Mouse (Mus musculus) telencephalon, adult 2 months (tissue): ENCODE results near the gene Galnt17.

ENCODE experiments used
- DNase-seq: peaks from one replicate; pipeline ENCODE4 v3.0.0-alpha.2; 2011; ENCODE audit warnings: low read depth, low spot score

Galnt17 gene

DNA sequence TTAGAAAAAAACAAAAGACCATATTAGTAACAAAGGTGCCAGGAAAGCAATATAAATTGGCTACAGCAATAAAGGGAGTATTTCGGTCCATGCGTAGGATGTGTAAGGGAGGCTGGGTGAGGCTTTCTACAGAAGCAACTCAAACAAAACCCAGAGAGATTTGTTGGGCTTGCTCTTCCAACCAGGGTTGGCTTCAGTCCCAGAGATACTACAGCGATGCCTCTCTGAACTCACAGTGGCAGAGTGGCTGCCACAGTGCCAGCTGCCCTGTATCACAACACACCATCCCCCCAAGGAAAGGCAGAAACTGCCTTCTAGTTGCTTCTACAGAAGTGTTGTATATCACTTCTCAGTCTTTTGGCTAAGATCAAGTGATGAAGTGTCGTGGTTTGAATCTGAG, 66.6 kb downstream of the Galnt17 start:
- DNase-seq: peak; percentile 66

GRCm38 (mm10) chr5:131239813-131240212, 68.5 kb downstream of the Galnt17 start:
- no peak for DNase-seq

GRCm38 (mm10) chr5:131236906-131237305, 71.4 kb downstream of the Galnt17 start:
- DNase-seq: no peak

DNA sequence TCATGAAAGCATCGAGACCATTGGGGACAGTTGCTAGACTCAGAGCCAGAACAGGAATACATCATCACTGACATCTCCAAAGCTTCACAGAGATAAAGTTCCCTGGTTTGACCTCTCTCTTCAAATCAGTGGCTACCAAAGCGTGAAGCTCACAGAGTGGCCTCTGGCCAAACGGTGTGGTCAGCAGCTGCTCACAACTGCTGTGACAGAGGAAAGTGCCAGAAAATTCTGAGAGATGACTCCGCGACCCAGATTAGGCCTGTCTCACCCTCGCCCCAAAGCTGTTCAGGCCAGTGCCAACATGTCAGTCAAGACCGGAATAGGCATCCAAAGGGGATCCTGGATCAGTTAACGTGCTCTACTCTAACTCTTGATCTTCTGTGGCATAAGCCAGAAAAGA, 74.5 kb downstream of the Galnt17 start:
- DNase-seq: no peak

DNA sequence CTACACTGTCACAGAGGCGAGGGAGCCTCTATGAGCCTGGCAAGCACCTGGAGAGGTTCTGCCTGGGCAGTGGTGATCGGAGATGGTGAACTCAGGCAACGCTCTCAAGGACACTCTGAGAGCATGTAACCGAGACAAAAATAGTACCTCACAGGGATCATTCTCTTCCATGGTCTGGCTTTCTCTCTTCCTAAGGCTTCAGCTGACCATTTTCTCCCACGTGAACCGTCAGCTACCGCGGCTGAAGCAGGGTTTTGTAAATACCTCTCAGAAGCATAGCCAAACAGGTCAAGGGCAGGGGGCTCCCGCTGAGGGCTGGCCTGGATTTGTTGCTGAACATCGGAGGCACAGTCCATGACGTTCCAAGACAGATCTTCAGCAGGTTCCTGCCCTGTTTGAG, 77.2 kb downstream of the Galnt17 start:
- no peak for DNase-seq

DNA sequence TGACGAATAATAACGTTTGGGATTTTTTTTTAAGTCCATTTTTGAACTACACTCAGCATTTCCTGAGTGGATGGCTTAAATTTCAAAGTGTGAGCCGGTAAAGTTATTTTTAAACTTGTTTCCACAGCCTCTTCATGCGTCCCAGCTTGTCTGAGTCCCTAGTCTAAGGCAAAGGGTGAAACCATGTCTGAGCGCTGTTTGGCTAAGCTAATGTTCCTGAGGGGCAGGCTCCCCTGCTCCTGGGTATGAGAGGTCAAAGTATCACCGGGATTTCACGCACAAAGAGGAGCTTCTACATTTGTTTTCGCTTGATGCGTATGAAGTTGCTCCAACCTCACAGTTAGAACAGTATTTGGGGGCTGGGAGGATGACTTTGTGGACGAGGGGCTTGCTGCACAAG, 78.6 kb downstream of the Galnt17 start:
- no peak for DNase-seq

GRCm38 (mm10) chr5:131223416-131223815, 84.9 kb downstream of the Galnt17 start:
- no peak for DNase-seq

DNA sequence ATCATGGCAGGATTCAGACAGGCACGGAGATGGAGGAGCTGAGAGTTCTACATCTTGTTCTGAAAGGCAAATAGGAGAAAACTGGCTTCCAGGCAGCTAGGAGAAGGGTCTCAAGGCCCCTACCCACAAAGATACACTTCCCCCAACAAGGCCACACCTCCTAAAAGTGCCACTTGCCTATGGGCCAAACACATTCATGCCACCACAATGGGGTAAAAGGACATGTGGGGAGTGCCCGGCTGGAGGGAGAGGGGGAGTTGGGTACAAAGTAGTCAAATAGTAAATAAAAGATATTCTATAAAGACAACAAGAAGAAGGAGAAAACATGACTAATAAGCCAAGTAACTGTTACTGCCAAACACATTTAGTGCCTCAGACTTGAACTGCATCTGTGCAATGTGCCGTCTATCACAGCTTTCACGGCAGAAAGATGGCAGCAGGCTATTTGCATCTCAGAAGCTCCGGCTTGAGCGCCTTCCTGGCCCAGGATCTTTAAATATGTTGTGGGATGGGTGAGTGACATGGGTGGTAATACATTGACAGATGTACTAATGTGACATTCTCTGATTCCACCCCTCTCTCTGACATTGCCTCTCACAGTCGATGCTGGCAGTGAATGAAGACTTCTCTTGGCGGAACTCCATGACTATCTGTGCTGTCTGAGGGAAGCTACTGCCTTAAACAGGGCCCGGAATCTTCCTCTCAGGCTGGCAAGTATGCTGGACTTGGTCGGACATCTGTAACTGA, 85.6 kb downstream of the Galnt17 start:
- no peak for DNase-seq

GRCm38 (mm10) chr5:131218221-131218620, 90.1 kb downstream of the Galnt17 start:
- DNase-seq: no peak

DNA sequence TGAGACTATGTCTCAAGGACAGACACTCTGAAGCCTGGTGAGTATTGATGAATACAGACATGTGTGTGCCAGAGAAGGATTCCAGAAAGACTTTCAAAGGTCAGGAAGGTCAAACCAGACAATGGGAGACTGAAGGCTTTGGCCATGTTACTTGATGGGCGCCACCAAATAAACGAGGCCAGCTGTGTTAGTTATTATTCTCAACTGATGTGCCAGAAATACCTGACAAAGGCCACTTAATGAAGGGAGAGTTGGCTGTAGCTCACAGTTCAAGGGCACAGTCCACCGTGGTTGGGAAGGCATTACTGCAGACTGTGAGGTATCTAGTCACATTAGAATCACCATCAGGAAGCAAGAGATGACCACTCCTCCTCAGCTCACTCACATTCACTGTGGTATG, 96.7 kb downstream of the Galnt17 start:
- no peak for DNase-seq

- DNase-seq: no peak
Observed at GRCm38 (mm10) chr5:131201146-131201545, 107.2 kb downstream of the Galnt17 start.

- no peak for DNase-seq
Observed at GRCm38 (mm10) chr5:131192311-131192710, 116.0 kb downstream of the Galnt17 start.

DNA sequence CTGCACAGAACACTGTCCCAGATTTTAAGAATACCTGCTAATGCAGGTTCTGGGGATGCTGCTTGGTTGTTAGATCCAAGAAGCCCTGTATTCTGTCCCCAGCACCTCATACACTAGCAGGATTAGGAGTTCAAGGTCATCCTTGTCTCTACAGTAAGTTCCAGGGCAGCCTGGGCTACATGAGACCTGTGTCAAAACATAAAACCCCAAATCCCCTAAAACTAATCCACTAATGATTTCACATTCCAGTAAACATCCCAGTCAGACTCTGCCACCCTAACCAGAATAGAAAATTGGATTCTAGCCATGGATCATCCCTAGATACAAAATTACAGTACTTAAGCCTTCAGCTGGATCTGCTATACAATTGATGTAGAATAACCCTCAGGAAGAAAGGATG, 123.7 kb downstream of the Galnt17 start:
- DNase-seq: no peak

DNA sequence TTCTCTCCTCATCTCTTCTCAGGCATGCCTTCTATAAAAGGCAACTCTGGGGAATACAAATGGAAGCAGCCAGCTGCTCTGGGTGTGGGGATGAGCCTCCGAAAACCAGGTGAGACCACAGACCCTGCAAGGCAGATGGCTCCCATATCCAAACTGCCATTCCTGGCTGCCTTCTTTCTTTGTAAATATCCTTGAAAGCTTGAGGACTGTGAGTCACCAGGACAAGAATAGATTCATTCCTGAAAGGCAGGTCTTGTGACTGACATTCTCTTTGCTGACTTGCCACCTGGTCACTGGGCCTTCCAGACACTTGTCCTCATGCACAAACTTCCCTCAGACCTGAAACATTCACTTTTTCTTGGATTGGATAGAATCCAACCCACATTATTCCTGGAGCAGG, 127.1 kb downstream of the Galnt17 start:
- peak; percentile 74 for DNase-seq

GRCm38 (mm10) chr5:131180756-131181155, 127.5 kb downstream of the Galnt17 start:
- DNase-seq: no peak

- DNase-seq: no peak
Observed at GRCm38 (mm10) chr5:131177851-131178250, 130.4 kb downstream of the Galnt17 start.

GRCm38 (mm10) chr5:131177168-131177567, 131.1 kb downstream of the Galnt17 start:
- DNase-seq: no peak

DNA sequence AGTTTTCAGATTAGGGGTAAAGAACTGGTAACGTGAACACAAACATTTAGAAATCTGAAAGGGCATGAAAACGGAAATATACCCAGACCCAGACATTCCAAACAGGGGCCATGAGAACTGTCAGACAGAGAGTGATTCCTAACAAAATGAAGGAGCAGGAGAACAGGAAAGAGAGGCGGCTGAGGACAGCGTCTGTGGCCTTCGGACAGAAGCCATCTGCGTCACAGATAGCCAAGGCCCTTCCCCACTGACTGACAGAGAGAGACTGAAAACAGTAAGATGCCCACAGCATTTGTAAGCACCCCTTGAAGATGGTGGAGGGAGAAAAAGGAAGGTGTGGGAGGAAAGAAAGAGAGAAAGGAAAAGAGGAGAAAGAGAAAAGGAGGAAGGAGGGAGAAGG, 139.1 kb downstream of the Galnt17 start:
- DNase-seq: no peak

GRCm38 (mm10) chr5:131167366-131167765, 140.9 kb downstream of the Galnt17 start:
- DNase-seq: no peak

DNA sequence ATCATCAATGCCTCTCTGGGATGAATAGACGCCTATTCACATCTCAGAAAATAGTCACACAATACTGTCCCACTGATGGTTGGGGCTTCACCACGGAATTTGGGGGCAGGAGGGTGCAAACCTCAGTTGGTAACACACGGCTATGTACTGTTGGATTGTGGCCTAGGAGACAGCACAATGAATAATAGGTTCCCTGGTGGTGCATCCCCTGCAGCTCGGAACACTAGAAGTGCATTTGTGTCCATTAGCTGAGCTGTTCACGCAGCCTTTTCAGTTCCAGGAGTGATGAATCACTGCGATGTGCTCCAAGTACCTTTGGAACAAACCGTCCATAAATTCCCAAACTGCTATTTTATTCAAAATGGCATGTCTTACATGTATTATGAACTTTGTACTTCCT, 142.6 kb downstream of the Galnt17 start:
- no peak for DNase-seq

GRCm38 (mm10) chr5:131157866-131158265, 150.4 kb downstream of the Galnt17 start:
- DNase-seq: no peak

GRCm38 (mm10) chr5:131156323-131156722, 152.0 kb downstream of the Galnt17 start:
- no peak for DNase-seq

GRCm38 (mm10) chr5:131142606-131143005, 165.7 kb downstream of the Galnt17 start:
- no peak for DNase-seq

- DNase-seq: peak; percentile 85
Observed at GRCm38 (mm10) chr5:131134809-131135208, 173.5 kb downstream of the Galnt17 start.
